Mouse (Mus musculus) neural tube, embryonic 13.5 days (tissue): ENCODE data around the gene Cxadr. TPM values are rescaled to one million over a fixed set of nuclear protein-coding genes. Genes with fewer than 3 reads are reported as not detected.
A peak's percentile ranks its signal among the peaks of the same experiment; 100 is the strongest.

ENCODE experiments used
- ATAC-seq: fragments of 200-750 bp; cut with Nextera tagmentation; 2 replicates; pipeline ENCODE4 v1.8.0; 2017; ENCODE audit warnings: low read depth, mild to moderate bottlenecking, moderate TSS enrichment, moderate library complexity
- H3K27ac ChIP-seq: fragments of 300-500 bp; sonication (generic); replicated peaks from 2 replicates; pipeline ENCODE4 v1.5.1; 2015; ENCODE audit warnings: moderate library complexity, mild to moderate bottlenecking, inconsistent platforms
- H3K27me3 ChIP-seq: fragments of 300-500 bp; sonication (generic); 2 replicates; pipeline ENCODE4 v1.6.1; 2015; ENCODE audit warnings: mild to moderate bottlenecking, inconsistent platforms
- H3K36me3 ChIP-seq: fragments of 300-500 bp; sonication (generic); 2 replicates; pipeline ENCODE4 v1.6.1; 2015; ENCODE audit warnings: mild to moderate bottlenecking, inconsistent platforms
- H3K4me1 ChIP-seq: fragments of 300-500 bp; sonication (generic); replicated peaks from 2 replicates; pipeline ENCODE4 v1.6.1; 2015; ENCODE audit warnings: inconsistent platforms
- H3K4me2 ChIP-seq: fragments of 300-500 bp; sonication (generic); 2 replicates; pipeline ENCODE4 v1.6.1; 2015; ENCODE audit warnings: inconsistent platforms, mild to moderate bottlenecking, moderate library complexity
- H3K4me3 ChIP-seq: fragments of 300-500 bp; sonication (generic); 2 replicates; pipeline ENCODE4 v1.5.1; 2015; ENCODE audit warnings: mild to moderate bottlenecking, inconsistent platforms
- H3K9ac ChIP-seq: fragments of 300-500 bp; sonication (generic); 2 replicates; pipeline ENCODE4 v1.6.1; 2015; ENCODE audit warnings: moderate library complexity, mild to moderate bottlenecking, inconsistent platforms
- H3K9me3 ChIP-seq: fragments of 300-500 bp; sonication (generic); 2 replicates; pipeline ENCODE4 v1.6.1; 2016; ENCODE audit warnings: inconsistent platforms
- WGBS: fragments of 180-500 bp; shearing (Covaris S2); methylation state at CpG from one replicate; pipeline ENCODE4 v1.1.7; 2015; 5-methylcytosine and 5-hydroxymethylcytosine counted together
- polyA plus RNA-seq: library from polyadenylated mRNA; unstranded; fragments of >200 nt; fragmentation: Nextera tagmentation; extraction: Ambion mirVana; gene quantifications from 2 replicates; pipeline ENCODE4 v1.2.1, GENCODE M21; 2015

The Cxadr gene
- polyA plus RNA-seq, 1 experiment from 2014 or later: 92.8 TPM

- H3K4me1 ChIP-seq: peaks cover 57% of the 10 kb centered on the region
- WGBS: 88% methylated on average over 6 of the region's 6 CpGs
These were observed 8.0 kb downstream of the Cxadr start for GRCm38 (mm10) chr16:78309258-78309657.

GRCm38 (mm10) chr16:78313135-78313887 is 12.0 kb downstream of the Cxadr start:
- no peaks in the 10 kb centered on the region for H3K27me3 ChIP-seq
- H3K27ac ChIP-seq: peak overlapping the region; percentile 64
- peaks cover 57% of the 10 kb centered on the region for H3K4me1 ChIP-seq
- peak overlapping the region; percentile 52 for H3K4me2 ChIP-seq
- H3K36me3 ChIP-seq: peaks cover 5% of the 10 kb centered on the region; the same call in 1 of the 2 replicates
- WGBS: 24% methylated on average over 16 of the region's 16 CpGs
- 0 out of 2 replicates have a peak overlapping the region, but pooled peaks have one; percentile 10 for H3K4me3 ChIP-seq
- H3K9me3 ChIP-seq: no peaks in the 10 kb centered on the region
- peak; percentile 64; the same call in 1 of the 2 replicates for ATAC-seq
- H3K9ac ChIP-seq: peak overlapping the region; percentile 43; the same call in 1 of the 2 replicates

More at GRCm38 (mm10) chr16:78309258-78309657, 8.0 kb downstream of the Cxadr start:
- Histone ChIP-seq H3K27me3 (no peaks in the 10 kb centered on the region), H3K9me3 (no peaks in the 10 kb centered on the region), H3K27ac (no peak overlapping the region), H3K4me2 (no peak overlapping the region), H3K36me3 (peaks cover 5% of the 10 kb centered on the region; the same call in 1 of the 2 replicates), H3K4me3 (no peak overlapping the region), H3K9ac (no peak overlapping the region)
- ATAC-seq: no peak

- peak overlapping the region; percentile 43; the same call in 1 of the 2 replicates for H3K9ac ChIP-seq
- H3K36me3 ChIP-seq: peaks cover 5% of the 10 kb centered on the region; the same call in 1 of the 2 replicates
- H3K27ac ChIP-seq: peak overlapping the region; percentile 64
- peak overlapping the region; percentile 52 for H3K4me2 ChIP-seq
- H3K4me3 ChIP-seq: 0 out of 2 replicates have a peak overlapping the region, but pooled peaks have one; percentile 8
- 37% methylated on average over 6 of the region's 6 CpGs for WGBS
- H3K9me3 ChIP-seq: no peaks in the 10 kb centered on the region
- ATAC-seq: no peak
- H3K4me1 ChIP-seq: peaks cover 61% of the 10 kb centered on the region
- no peaks in the 10 kb centered on the region for H3K27me3 ChIP-seq
These were observed 12.7 kb downstream of the Cxadr start for GRCm38 (mm10) chr16:78314026-78314425.

- WGBS: 83% methylated on average over 9 of the region's 9 CpGs
- H3K9ac ChIP-seq: no peak overlapping the region
These were observed 15.6 kb downstream of the Cxadr start for GRCm38 (mm10) chr16:78316849-78317248.

GRCm38 (mm10) chr16:78317960-78318359 is 16.7 kb downstream of the Cxadr start:
- Histone ChIP-seq H3K27me3 (no peaks in the 10 kb centered on the region), H3K4me2 (no peak overlapping the region), H3K4me1 (peaks cover 59% of the 10 kb centered on the region), H3K9me3 (no peaks in the 10 kb centered on the region), H3K36me3 (no peaks in the 10 kb centered on the region), H3K27ac (no peak overlapping the region), H3K4me3 (no peak overlapping the region), H3K9ac (no peak overlapping the region)
- ATAC-seq: no peak
- WGBS: 85% methylated on average over 7 of the region's 7 CpGs

More at GRCm38 (mm10) chr16:78316849-78317248, 15.6 kb downstream of the Cxadr start:
- Histone ChIP-seq H3K4me2 (no peak overlapping the region), H3K27me3 (no peaks in the 10 kb centered on the region), H3K36me3 (no peaks in the 10 kb centered on the region), H3K9me3 (no peaks in the 10 kb centered on the region), H3K4me1 (peaks cover 59% of the 10 kb centered on the region), H3K27ac (no peak overlapping the region), H3K4me3 (no peak overlapping the region)
- no peak for ATAC-seq

GRCm38 (mm10) chr16:78319711-78320110 is 18.4 kb downstream of the Cxadr start:
- Histone ChIP-seq H3K9me3 (no peaks in the 10 kb centered on the region), H3K27ac (no peak overlapping the region), H3K4me1 (peaks cover 56% of the 10 kb centered on the region), H3K4me2 (no peak overlapping the region), H3K9ac (no peak overlapping the region), H3K4me3 (no peak overlapping the region), H3K27me3 (no peaks in the 10 kb centered on the region), H3K36me3 (no peaks in the 10 kb centered on the region)
- ATAC-seq: no peak
- 80% methylated on average over 7 of the region's 7 CpGs for whole genome bisulfite sequencing

- ATAC-seq: no peak
- 5% methylated on average over 7 of the region's 7 CpGs for WGBS
- Histone ChIP-seq H3K27me3 (no peaks in the 10 kb centered on the region), H3K27ac (peak overlapping the region; percentile 38), H3K4me3 (no peak overlapping the region), H3K36me3 (peaks cover 17% of the 10 kb centered on the region), H3K4me1 (peaks cover 54% of the 10 kb centered on the region), H3K9ac (no peak overlapping the region), H3K9me3 (no peaks in the 10 kb centered on the region), H3K4me2 (peak overlapping the region; percentile 34)
These were observed 20.3 kb downstream of the Cxadr start for GRCm38 (mm10) chr16:78321559-78321958.

GRCm38 (mm10) chr16:78322140-78322539 is 20.9 kb downstream of the Cxadr start:
- peak overlapping the region; percentile 34 for H3K4me2 ChIP-seq
- peak; percentile 28 for ATAC-seq
- H3K4me1 ChIP-seq: peaks cover 49% of the 10 kb centered on the region
- peaks cover 23% of the 10 kb centered on the region for H3K36me3 ChIP-seq
- H3K27ac ChIP-seq: peak overlapping the region; percentile 38
- WGBS: 14% methylated on average over 7 of the region's 7 CpGs
- no peak overlapping the region for H3K9ac ChIP-seq
- no peak overlapping the region for H3K4me3 ChIP-seq
- H3K27me3 ChIP-seq: no peaks in the 10 kb centered on the region
- no peaks in the 10 kb centered on the region for H3K9me3 ChIP-seq

GRCm38 (mm10) chr16:78325972-78326848 is 24.9 kb downstream of the Cxadr start:
- Histone ChIP-seq H3K36me3 (peaks cover 60% of the 10 kb centered on the region), H3K27me3 (no peaks in the 10 kb centered on the region), H3K27ac (no peak overlapping the region), H3K9ac (no peak overlapping the region), H3K4me2 (no peak overlapping the region), H3K4me3 (no peak overlapping the region), H3K9me3 (no peaks in the 10 kb centered on the region), H3K4me1 (peaks cover 30% of the 10 kb centered on the region)
- ATAC-seq: no peak
- 83% methylated on average over 27 of the region's 27 CpGs for WGBS

- Histone ChIP-seq H3K4me1 (peaks cover 18% of the 10 kb centered on the region), H3K9ac (no peak overlapping the region), H3K4me2 (no peak overlapping the region), H3K27me3 (no peaks in the 10 kb centered on the region), H3K36me3 (peaks cover 68% of the 10 kb centered on the region), H3K27ac (no peak overlapping the region), H3K4me3 (no peak overlapping the region), H3K9me3 (no peaks in the 10 kb centered on the region)
- WGBS: 92% methylated on average over 7 of the region's 7 CpGs
- no peak for ATAC-seq
These were observed 26.3 kb downstream of the Cxadr start for GRCm38 (mm10) chr16:78327562-78327961.

- no peak for ATAC-seq
- peaks cover 14% of the 10 kb centered on the region; the same call in 1 of the 2 replicates for H3K4me1 ChIP-seq
- H3K9ac ChIP-seq: no peak overlapping the region
- peaks cover 72% of the 10 kb centered on the region for H3K36me3 ChIP-seq
- H3K4me2 ChIP-seq: no peak overlapping the region
- no peaks in the 10 kb centered on the region for H3K9me3 ChIP-seq
- 93% methylated on average over 12 of the region's 12 CpGs for WGBS
- H3K4me3 ChIP-seq: no peak overlapping the region
- H3K27me3 ChIP-seq: no peaks in the 10 kb centered on the region
- H3K27ac ChIP-seq: no peak overlapping the region
These were observed 26.7 kb downstream of the Cxadr start for GRCm38 (mm10) chr16:78327999-78328398.

GRCm38 (mm10) chr16:78337226-78337625 is 35.9 kb downstream of the Cxadr start:
- peak overlapping the region; percentile 47 for H3K9ac ChIP-seq
- peaks cover 45% of the 10 kb centered on the region for H3K36me3 ChIP-seq

More at GRCm38 (mm10) chr16:78337226-78337625, 35.9 kb downstream of the Cxadr start:
- Histone ChIP-seq H3K9me3 (no peaks in the 10 kb centered on the region), H3K27ac (peak overlapping the region; percentile 68), H3K4me2 (no peak overlapping the region), H3K4me3 (no peak overlapping the region), H3K27me3 (no peaks in the 10 kb centered on the region), H3K4me1 (peaks cover 11% of the 10 kb centered on the region)
- 19% methylated on average over 8 of the region's 8 CpGs for WGBS
- peak; percentile 94 for ATAC-seq
